Mouse (Mus musculus) natural killer cell, adult 2 months (primary cell): ENCODE data around the gene Stk40.
A peak's percentile ranks its signal among the peaks of the same experiment; 100 is the strongest.
"Not testable (repeated sequence)": the region's sequence is repeated elsewhere in the genome, so short reads cannot be mapped to it uniquely, and the experiment has no call there.

Source experiments
- DNase-seq, 2 experiments: peaks; one replicate each; pipeline ENCODE4 v3.0.0; 2022; ENCODE audit warnings: low spot score in 2 of 2

Stk40 gene

DNA sequence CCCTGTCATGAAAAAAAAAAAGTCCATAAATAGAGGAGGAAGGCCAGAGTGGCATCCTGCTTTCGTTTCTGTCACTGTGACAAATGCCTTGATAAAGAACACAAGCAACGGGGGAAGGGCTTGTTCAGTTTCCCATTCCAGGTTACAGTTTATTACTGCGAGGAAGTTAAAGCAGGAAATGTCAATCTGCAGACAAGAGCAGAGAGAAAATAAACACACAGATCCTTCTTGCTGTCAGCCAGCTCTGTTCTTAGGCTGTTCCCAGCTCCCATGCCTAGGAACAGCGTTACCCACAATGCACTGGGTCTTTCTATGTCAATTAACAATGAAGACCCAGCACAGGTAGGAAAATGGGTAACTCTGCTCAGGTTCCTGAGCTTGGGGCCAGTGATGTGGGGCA lies 51.4 kb downstream of the Stk40 start:
- no peak for DNase-seq

DNA sequence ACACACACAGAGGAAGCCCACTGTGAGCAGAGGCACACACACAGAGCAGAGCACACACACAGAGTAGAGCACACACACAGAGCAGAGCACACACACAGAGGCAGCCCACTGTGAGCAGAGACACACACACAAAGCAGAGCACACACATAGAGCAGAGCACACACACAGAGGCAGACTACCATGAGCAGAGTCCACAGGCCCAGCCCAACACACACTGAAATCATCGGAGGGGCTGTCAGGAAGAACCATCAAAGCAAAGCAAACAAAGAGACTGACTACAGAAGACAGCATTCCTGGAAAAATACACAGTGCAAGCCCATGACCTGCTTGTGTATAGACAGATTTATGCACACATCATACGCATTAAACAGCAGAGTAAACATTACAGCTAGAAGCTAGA lies 52.1 kb downstream of the Stk40 start:
- DNase-seq = no peak

DNA sequence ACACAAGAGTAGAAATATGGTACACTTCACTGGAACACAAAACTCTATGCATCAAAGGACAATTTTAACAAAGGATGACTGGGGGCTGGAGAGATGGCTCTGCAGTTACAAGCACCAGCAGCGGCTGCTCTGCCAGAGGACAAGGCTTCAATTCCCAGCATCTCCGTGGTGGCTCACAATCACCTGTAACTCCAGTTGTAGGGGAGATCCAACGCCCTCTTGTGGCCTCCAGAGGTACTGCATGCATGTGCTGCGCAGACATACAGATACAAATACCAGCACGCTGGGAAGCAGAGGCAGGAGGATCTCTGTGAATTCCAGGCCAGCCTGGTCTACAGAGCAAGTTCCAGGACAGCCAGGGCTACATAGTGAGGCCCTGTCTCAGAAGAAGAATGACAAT lies 52.9 kb downstream of the Stk40 start:
- DNase-seq = peak; percentile 29 to 54

DNA sequence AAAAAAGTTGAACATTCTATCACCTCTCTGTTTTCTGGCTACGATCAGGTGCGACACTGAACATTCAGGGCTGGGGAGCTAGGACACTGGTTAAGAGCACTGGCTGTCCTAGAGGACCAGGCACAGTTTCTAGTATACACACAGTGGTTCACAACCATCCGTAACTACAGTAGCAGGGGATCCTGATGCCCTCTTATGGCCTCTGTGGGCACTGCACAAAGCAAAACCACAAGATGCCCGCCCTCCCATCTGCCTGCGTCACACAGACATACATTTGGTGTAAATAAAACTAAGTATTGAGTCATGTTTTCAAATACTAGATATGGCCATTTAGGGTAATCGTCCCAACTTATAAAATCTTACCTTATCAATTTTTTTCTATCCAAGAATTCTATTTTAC lies 53.8 kb downstream of the Stk40 start:
- peak; percentile 15 to 45 for DNase-seq

DNA sequence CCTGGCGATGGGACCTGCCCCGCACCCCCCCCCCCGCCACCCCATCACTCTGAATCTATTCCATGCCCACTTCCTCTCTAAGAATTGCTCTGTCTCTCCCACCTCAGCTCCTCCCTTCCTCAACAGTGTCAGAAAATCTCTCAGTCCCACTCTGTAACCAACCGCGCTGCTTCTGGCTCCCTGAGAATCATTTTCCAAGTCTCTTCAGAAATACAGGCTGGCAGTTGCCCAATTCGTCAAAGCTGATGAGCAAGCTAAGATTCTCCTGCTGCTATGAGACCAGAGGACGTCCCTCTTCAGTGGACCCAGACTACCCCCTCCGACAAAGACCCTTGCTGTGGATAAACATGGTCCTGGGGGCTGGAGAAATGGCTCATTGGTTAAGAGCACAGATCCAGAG lies 55.7 kb downstream of the Stk40 start:
- DNase-seq = no peak

DNA sequence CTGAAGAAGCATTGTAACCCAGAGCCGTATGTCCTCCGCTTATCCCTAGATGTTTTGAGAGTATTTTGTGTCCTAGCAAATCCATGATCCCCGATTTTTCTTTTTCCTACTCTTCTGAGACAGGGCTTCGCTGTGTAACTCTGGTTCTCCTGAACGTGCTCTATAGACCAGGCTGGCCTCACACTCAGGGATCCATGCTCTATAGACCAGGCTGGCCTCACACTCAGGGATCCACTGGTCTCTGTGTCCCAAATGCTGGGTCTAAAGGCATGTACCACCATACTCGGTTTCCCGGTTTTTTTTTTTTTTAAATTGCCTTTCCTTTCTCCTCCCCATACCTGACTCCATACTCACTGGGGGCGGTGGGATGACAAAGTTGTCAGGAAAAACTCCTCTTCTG lies 57.2 kb downstream of the Stk40 start:
- DNase-seq = no peak

DNA sequence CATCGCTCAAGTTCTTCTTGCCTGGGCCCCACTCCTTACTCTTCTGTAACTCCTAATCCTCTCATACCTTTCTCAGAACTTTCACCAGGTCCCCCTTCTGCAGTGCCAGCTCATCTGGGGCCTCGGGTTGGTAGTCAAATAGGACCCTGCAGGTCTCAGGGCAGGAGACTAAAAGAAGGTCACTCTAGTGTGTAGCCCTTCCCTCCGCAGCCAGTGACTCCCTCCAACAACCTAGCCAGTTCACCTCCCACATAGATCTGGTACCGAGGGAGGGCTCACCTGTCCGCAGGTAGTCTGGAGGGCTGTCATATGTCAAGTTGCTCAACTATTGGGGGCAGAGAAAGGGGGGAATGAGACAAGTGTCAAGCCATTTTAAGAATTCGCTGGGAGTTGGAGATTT lies 57.7 kb downstream of the Stk40 start:
- DNase-seq = no peak

DNA sequence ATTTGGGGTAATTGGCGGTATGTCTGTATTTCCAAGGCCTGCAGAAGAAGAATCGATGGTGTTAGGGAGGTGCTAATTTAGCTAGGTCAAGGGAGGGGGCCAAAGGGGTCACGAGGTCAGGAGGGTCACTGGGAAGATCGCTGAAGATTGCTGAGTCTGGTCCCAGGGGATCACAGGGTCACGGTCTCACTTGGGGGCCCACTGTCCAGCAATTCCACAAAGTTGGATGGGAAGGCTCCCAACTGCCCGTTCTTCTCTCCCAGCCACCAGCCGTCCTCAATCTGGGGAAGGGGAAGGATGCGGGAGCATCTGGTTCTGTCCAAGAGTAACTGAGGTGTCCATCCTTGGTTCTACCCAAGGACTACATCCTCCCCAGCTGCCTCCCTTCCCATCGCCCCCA lies 58.2 kb downstream of the Stk40 start:
- no peak for DNase-seq

DNA sequence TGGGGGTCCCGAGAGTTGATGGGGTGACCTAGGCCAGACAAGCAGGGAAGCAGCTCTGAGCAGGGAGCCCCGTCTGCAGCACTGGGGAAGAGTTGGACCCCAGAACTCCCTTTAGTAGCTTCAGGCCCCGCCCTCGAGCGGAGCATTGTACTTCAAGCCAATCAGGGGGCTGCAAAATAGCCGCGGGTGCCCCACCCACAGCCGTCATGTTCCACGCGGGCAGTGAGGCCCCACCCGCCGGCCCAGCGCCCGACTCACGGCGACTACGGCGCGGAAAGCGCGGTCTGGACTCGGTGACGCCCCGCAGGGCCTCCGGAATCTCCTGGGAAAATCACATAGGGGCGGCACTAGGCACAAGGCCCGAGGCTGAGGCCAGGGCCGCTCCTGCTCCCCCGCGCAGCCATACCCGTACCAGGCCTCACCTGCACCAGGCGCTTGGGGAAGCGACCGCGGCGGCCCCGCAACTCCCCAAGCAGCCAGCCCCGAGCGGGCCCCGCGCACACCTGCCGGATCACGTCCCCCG lies 58.8 kb downstream of the Stk40 start:
- DNase-seq = peak; percentile 69 to 78

DNA sequence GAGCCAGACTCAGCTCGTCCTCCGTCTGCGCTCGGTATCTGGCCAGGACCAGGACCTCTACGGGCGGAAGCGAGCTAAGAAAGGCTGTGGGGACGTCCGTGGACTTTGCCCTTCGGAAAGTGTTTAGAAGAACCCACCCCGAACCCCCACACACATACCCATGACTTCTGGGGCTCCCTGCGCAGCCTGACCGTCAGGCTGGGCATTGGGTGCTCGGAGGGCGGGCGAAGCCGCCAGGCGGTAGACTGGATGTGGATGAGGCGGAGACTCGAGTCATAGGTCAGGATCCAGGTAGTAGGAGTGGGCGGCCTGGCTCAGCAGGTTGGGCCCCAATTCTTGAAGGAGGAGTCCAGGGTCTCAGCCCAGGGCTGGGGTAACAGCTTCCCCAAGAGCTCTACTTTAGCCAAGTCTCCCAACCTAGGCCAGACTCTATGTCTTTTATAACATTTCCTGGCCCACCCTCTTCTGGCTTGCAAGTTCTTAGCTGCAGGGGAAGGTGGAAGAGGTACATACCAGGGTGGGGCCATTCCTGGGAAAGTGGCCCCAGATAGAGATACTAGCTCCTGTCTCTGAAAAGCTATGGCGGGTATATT lies 59.4 kb downstream of the Stk40 start, which contains the start of gene Sh3d21:
Gene Sh3d21, minus strand, starts transcription at position 425 of the 593 bp plus-strand sequence.
- no peak for DNase-seq

DNA sequence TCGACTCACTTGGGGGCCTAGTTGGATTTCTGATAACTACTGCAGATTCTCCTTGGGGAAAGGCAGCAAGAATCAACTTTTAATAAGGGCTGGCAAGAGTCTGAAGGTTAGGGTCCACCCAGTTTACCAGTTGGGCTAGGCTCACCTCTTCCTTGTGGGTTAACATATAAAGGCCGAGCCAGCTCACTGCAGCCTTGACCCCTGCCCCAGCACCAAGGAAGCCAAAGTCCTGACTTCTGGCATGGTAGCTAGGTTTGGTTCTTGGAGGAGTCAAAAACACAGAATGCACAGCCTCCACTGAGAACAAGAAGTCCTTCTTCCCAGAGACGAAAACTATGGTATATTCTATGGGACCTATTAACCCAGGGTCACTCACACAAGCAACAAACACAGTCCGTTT lies 59.9 kb downstream of the Stk40 start:
- DNase-seq = no peak

DNA sequence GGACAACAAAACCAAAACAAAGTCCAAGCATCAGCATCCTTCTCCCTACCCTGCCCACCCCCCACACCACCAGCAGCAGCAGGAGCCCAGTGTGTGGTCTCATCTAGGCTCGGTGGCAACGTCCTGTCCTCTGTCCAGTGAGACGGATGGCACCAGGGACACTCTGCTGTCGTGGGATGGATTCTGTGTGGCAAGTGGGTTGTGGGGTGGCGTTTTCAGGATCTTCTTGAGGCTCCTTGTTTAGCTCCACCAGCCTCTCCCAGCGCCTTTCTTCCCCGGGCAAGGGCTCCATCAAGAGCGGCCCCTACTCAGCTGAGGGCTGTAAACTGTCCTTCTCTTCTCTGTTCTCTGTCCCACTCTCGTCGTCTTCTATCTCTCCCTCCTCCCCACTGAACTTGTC lies 61.3 kb downstream of the Stk40 start:
- DNase-seq = not testable (repeated sequence)

DNA sequence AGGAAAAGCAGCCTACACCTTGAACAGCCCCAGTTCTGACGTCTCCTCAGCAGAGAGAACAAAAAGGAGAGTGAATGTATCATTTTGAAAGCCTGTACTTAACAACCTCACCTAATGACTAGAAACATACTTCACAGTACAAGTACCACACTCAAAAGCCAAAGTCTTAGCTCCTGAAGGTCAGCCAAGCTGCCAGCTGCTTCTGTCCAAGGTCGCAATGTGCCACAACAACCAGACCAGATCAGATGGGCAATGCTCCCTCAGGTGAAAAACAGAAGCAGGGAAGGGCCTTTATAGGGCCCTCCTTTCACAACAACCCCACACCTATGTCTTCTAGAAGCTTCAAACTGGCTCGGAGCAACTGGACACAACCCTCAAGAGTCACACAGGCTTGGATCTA lies 62.3 kb downstream of the Stk40 start:
- no peak for DNase-seq

DNA sequence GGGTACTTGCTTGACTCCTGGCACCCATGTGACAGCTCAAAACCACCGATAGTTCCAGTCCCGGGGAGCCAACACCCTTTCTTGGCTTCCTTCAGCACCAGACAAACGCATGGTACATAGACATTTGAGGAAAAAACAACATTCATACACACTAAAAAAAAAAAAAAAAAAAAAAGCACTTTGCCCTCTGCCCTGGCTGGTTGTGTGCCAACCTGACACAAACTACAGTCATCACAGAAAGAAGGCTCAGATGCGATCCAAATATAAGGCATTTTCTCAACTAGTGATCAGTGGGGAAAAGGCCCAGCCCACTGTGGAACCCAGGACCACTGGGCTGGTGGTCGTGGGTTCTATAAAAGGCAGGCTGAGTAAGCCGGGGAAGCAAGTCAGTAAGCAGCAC lies 65.1 kb downstream of the Stk40 start:
- DNase-seq = no peak

DNA sequence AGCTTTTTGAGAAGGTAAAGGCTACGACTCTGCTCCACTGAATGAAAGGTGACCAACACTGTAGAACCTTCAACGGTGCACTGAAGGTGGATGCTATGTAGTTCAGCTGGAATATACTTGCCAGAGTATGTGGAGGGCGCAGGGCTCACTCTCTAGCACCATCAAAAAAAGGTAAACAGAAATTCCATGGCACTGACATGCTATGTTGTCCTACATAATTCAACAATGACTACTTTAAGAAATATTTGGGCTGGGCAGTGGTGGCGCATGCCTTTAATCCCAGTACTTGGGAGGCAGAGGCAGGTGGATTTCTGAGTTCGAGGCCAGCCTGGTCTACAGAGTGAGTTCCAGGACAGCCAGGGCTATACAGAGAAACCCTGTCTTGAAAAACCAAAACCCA lies 67.0 kb downstream of the Stk40 start:
- DNase-seq = not testable (repeated sequence)

DNA sequence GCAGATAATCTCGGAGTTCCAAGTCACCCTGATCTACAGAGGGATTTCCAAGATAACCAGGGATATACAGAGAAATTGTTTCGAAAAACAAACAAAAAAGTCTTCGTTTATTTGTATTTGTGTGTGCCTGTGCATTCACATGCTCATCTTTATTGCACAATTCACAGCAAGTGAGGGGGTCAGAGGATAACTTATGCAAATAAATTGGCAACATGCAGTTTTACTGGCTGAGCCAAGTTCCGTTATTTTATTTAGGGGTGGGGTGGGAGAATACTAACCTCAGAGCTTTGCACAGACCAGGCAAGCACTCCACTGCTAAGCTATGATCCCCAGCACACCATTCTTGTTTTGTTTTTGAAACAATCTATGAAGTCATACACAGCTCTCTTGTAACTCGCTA lies 70.0 kb downstream of the Stk40 start:
- no peak for DNase-seq

DNA sequence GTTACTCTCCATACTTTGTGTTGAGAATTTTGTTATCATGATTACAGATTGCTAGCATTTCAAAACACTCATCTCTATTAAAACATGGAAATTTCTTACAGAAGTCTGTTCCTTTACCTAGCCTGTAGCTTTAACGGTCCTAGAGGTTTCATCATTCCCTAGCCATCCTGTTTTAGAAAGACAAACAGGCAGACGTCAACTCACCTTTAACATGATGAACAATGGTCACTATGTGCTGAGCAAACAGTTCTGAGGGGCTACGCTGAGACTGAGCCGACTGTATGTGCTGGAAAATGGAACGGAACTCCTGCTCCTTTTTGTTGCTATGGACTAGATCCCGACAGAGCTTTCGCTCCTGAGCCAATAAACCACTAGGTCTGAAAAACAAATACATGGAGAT lies 72.2 kb downstream of the Stk40 start:
- not testable (repeated sequence) for DNase-seq

DNA sequence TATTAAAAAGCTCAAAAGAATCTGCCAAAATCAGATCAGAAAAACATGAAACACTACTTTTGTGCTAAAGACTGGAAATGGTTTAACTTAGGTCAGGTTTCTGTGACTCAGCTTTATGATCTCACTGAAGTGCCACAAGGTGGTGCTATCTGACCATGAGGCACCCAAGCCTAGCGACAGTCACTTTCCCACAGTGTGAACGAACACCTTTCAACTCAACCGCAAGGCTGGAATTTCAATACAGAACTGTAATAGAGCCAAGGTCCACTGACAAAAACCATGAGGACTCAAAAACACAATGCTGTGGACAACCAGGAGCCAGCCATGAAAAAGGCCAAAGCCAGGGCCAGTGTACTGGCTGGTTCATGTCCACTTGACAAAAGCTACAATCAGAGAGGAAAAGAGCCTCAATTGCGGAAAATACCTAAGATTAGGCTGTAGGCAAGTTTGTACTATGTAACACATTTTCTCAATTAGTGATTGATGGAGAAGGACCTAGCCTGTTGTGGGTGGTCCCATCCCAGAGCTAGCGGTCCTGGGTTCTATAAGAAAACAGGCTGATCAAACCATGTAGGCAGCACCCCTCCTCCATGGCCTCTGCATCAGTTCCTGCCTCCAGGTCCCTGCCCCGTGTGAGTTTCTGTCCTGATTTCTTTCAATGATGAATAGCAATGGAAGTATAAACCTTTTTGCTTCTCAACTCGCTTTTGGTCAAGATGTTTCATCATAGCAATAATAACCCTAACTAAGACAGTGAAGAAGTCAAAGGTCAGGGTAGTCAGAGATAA lies 77.6 kb downstream of the Stk40 start:
- DNase-seq = peak; percentile 58 to 61

DNA sequence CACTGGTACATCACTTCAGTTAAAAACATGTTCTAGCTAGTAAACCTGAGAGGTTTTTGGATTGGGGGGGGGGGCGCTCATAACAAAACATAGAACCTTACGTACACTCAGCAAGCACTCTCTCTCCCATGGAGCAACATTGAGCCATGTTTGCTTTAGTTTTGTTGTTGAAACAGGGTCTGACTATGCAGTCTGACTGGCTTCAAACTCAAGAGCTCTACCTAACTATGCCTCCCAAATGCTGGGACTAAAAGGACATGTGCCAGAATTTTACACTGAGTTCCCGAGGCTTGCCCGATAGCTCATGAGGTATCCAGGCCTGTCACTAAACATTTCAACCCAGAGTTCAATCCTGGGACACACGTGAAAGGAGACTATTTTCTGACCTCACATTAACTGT lies 79.3 kb downstream of the Stk40 start:
- DNase-seq = no peak

DNA sequence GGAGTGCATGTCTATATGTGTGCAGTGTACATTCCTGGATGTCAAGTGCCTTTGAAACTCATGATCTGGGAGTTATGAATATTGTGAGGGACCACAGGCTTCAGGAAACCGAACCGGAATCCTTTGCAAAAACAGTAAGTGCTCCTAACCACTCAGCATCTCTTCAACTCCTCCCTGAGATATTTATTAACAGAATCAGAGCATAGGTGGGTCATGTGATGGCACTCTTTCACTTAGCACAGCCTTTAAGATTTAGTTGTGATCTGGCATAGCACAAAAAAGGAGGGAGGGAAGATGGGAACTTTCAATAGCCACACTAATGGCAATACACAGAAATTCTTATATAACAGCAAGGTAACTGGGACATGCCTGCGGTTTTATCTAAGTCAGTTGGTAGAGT lies 83.3 kb downstream of the Stk40 start:
- no peak for DNase-seq
